Mouse (Mus musculus): ENCODE measurements around the gene Rbck1. TPM values are rescaled to one million over a fixed set of nuclear protein-coding genes. Genes with fewer than 3 reads are reported as not detected.

The Rbck1 gene
- polyA plus RNA-seq, 1 experiment from 2014 or later = 49.8 TPM

GRCm38 (mm10) chr2:152346776-152347465 is 14.5 kb upstream of the Rbck1 start:
- no peak overlapping the region for H3K27ac ChIP-seq (replicated peaks)
- TF ChIP-seq CTCF (IDR thresholded peaks at IDR 0.05; ENCODE audit: low read depth) = no peak
- TF ChIP-seq EP300 (optimal IDR thresholded peaks at IDR 0.05) = no peak
- no peak overlapping the region for H3K4me3 ChIP-seq (ENCODE audit: low read depth, low read length)
- WGBS = 53% methylated on average over 9 of the region's 9 CpGs
- no peaks in the 10 kb centered on the region for H3K36me3 ChIP-seq (ENCODE audit: control insufficient read depth, insufficient read depth, low read length)
- H3K9me3 ChIP-seq (ENCODE audit: control insufficient read depth, low read length) = no peaks in the 10 kb centered on the region
- no peak overlapping the region for H3K9ac ChIP-seq (ENCODE audit: low read length)
- no peaks in the 10 kb centered on the region for H3K27me3 ChIP-seq (ENCODE audit: control insufficient read depth, insufficient read depth, low read length)
- ATAC-seq (ENCODE audit: low FRiP score, low TSS enrichment) (no peak), DNase-seq (ENCODE audit: low spot score) (no peak)
- peaks cover 3% of the 10 kb centered on the region; the same call in 1 of the 2 replicates for H3K4me1 ChIP-seq (replicated peaks; ENCODE audit: control insufficient read depth, insufficient read depth)
- no peak overlapping the region for H3K4me2 ChIP-seq (replicated peaks; ENCODE audit: low read depth)

- Histone ChIP-seq H3K4me3 (ENCODE audit: low read depth, low read length) (no peak overlapping the region), H3K4me2 (replicated peaks; ENCODE audit: low read depth) (no peak overlapping the region), H3K27ac (replicated peaks) (no peak overlapping the region), H3K27me3 (ENCODE audit: control insufficient read depth, insufficient read depth, low read length) (no peaks in the 10 kb centered on the region), H3K36me3 (ENCODE audit: control insufficient read depth, insufficient read depth, low read length) (no peaks in the 10 kb centered on the region), H3K9ac (ENCODE audit: low read length) (no peak overlapping the region), H3K9me3 (ENCODE audit: control insufficient read depth, low read length) (no peaks in the 10 kb centered on the region), H3K4me1 (replicated peaks; ENCODE audit: control insufficient read depth, insufficient read depth) (peaks cover 3% of the 10 kb centered on the region; the same call in 1 of the 2 replicates)
- TF ChIP-seq EP300 (optimal IDR thresholded peaks at IDR 0.05) (no peak), CTCF (IDR thresholded peaks at IDR 0.05; ENCODE audit: low read depth) (no peak)
- no peak for DNase-seq (ENCODE audit: low spot score)
- ATAC-seq (ENCODE audit: low FRiP score, low TSS enrichment) = no peak
- WGBS = 75% methylated on average over 6 of the region's 6 CpGs
These were observed 12.9 kb upstream of the Rbck1 start for GRCm38 (mm10) chr2:152345393-152345792.

GRCm38 (mm10) chr2:152344909-152345308 is 12.5 kb upstream of the Rbck1 start:
- no peaks in the 10 kb centered on the region for H3K36me3 ChIP-seq (ENCODE audit: control insufficient read depth, insufficient read depth, low read length)
- no peak overlapping the region for H3K4me3 ChIP-seq (ENCODE audit: low read depth, low read length)
- H3K9ac ChIP-seq (ENCODE audit: low read length) = no peak overlapping the region
- no peaks in the 10 kb centered on the region for H3K27me3 ChIP-seq (ENCODE audit: control insufficient read depth, insufficient read depth, low read length)
- DNase-seq (ENCODE audit: low spot score) (no peak), ATAC-seq (ENCODE audit: low FRiP score, low TSS enrichment) (no peak)
- TF ChIP-seq EP300 (optimal IDR thresholded peaks at IDR 0.05) = no peak
- TF ChIP-seq CTCF (IDR thresholded peaks at IDR 0.05; ENCODE audit: low read depth) = no peak
- H3K4me2 ChIP-seq (replicated peaks; ENCODE audit: low read depth) = no peak overlapping the region
- peaks cover 3% of the 10 kb centered on the region; the same call in 1 of the 2 replicates for H3K4me1 ChIP-seq (replicated peaks; ENCODE audit: control insufficient read depth, insufficient read depth)
- H3K9me3 ChIP-seq (ENCODE audit: control insufficient read depth, low read length) = no peaks in the 10 kb centered on the region
- WGBS = 75% methylated on average over 5 of the region's 5 CpGs
- no peak overlapping the region for H3K27ac ChIP-seq (replicated peaks)

- peak overlapping the region; percentile 56; the same call in 1 of the 2 replicates for H3K27ac ChIP-seq (replicated peaks)
- peak overlapping the region; percentile 65 for H3K9ac ChIP-seq (ENCODE audit: low read length)
- TF ChIP-seq CTCF (IDR thresholded peaks at IDR 0.05; ENCODE audit: low read depth) (no peak), EP300 (optimal IDR thresholded peaks at IDR 0.05) (no peak)
- no peaks in the 10 kb centered on the region; the same call in 1 of the 2 replicates for H3K4me1 ChIP-seq (replicated peaks; ENCODE audit: control insufficient read depth, insufficient read depth)
- 12% methylated on average over 10 of the region's 10 CpGs for WGBS
- H3K4me3 ChIP-seq (ENCODE audit: low read depth, low read length) = peak overlapping the region; percentile 57
- no peaks in the 10 kb centered on the region for H3K9me3 ChIP-seq (ENCODE audit: control insufficient read depth, low read length)
- H3K4me2 ChIP-seq (replicated peaks; ENCODE audit: low read depth) = peak overlapping the region; percentile 91
- H3K36me3 ChIP-seq (ENCODE audit: control insufficient read depth, insufficient read depth, low read length) = no peaks in the 10 kb centered on the region
- no peaks in the 10 kb centered on the region for H3K27me3 ChIP-seq (ENCODE audit: control insufficient read depth, insufficient read depth, low read length)
- ATAC-seq (ENCODE audit: low FRiP score, low TSS enrichment) (peak; percentile 44), DNase-seq (ENCODE audit: low spot score) (peak; percentile 38)
These were observed 11.9 kb upstream of the Rbck1 start for GRCm38 (mm10) chr2:152344361-152344760.

- Histone ChIP-seq H3K9ac (ENCODE audit: low read length) (peak within 1 kb of the TSS; percentile 65), H3K4me2 (replicated peaks; ENCODE audit: low read depth) (peak within 1 kb of the TSS; percentile 91), H3K4me3 (ENCODE audit: low read depth, low read length) (peak within 1 kb of the TSS; percentile 57), H3K9me3 (ENCODE audit: control insufficient read depth, low read length) (no peaks in the 10 kb centered on the region), H3K4me1 (replicated peaks; ENCODE audit: control insufficient read depth, insufficient read depth) (no peaks in the 10 kb centered on the region; the same call in 1 of the 2 replicates), H3K27ac (replicated peaks) (peak within 1 kb of the TSS; percentile 56; the same call in 1 of the 2 replicates), H3K27me3 (ENCODE audit: control insufficient read depth, insufficient read depth, low read length) (no peaks in the 10 kb centered on the region), H3K36me3 (ENCODE audit: control insufficient read depth, insufficient read depth, low read length) (no peaks in the 10 kb centered on the region)
- WGBS = under 1% methylated on average over 51 of the region's 52 CpGs
- peak; percentile 82 for TF ChIP-seq CTCF (IDR thresholded peaks at IDR 0.05; ENCODE audit: low read depth)
- no peak for TF ChIP-seq EP300 (optimal IDR thresholded peaks at IDR 0.05)
- DNase-seq (ENCODE audit: low spot score) (peak; percentile 89), ATAC-seq (ENCODE audit: low FRiP score, low TSS enrichment) (peak; percentile 89)
These were observed 11.1 kb upstream of the Rbck1 start, which contains the start of gene Trib3 for GRCm38 (mm10) chr2:152343329-152344213. Gene Trib3, minus strand, starts transcription at chr2:152344032.

Measured in stomach, postnatal 0 days (tissue).